Mouse (Mus musculus): ENCODE measurements around the gene Zfp651. TPM values are rescaled to one million over a fixed set of nuclear protein-coding genes. Genes with fewer than 3 reads are reported as not detected.

The Zfp651 gene
- total and polyA plus RNA-seq, 2 experiments from 2014 or later = 22.8 to 59.7 TPM

GRCm38 (mm10) chr9:121815183-121815582 lies 56.1 kb downstream of the Zfp651 start:
- Histone ChIP-seq H3K4me3 (ENCODE audit: low read depth, low read length) (no peak overlapping the region), H3K9me3 (ENCODE audit: low read length) (no peaks in the 10 kb centered on the region), H3K36me3 (ENCODE audit: insufficient read depth, low read length) (no peaks in the 10 kb centered on the region), H3K4me2 (ENCODE audit: low read depth, low read length, poor library complexity, severe bottlenecking) (no peak overlapping the region), H3K27me3 (ENCODE audit: insufficient read depth, low read length) (no peaks in the 10 kb centered on the region), H3K4me1 (ENCODE audit: insufficient read depth, low read length) (peaks cover 6% of the 10 kb centered on the region; the same call in 1 of the 2 replicates), H3K27ac (ENCODE audit: low read depth, low read length) (no peak overlapping the region), H3K9ac (replicated peaks; ENCODE audit: low read length, poor library complexity, severe bottlenecking) (no peak overlapping the region)
- TF ChIP-seq CTCF (IDR thresholded peaks at IDR 0.05) = no peak
- no peak for ATAC-seq (ENCODE audit: low FRiP score)
- WGBS = 82% methylated on average over 6 of the region's 6 CpGs
- DNase-seq (ENCODE audit: low spot score) = no peak

DNA sequence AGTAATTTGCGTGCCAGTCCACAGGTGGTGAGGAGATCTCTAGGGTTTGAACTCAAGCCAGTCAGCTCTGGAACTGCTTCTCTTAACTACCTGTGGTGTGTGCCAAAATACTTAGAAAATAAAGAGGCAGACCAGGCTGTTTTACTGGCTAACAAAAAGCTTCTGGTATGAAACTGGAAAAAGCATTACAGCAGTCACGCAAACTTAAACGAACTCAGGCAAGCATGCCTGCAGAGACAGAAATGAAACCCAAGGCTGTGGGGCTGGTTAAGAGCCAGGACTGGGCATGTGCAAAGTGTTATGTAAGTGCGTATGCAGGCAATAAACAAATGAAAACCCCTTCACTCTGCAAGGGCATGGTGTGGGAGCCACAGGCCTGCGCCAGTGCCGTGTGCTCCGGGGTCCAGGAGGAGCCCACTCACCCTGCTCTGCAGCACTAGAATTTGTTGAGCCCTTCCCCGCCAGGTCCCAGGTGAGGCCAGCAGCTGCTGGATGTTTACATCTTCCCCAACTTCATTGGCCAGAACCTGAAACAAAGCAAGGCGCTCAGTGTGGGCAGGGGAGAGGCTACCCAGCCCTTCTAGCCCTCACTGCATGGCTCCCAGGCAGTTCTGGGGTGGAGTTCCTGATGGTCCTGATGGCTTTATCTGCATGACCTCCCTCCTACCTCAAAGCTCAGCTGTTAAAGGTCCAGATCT lies 60.1 kb downstream of the Zfp651 start:
- Histone ChIP-seq H3K4me1 (ENCODE audit: insufficient read depth, low read length) (0 out of 2 replicates have a peak, but pooled peaks cover 3% of the 10 kb centered on the region), H3K9ac (replicated peaks; ENCODE audit: low read length, poor library complexity, severe bottlenecking) (no peak overlapping the region), H3K4me3 (ENCODE audit: low read depth, low read length) (no peak overlapping the region), H3K9me3 (ENCODE audit: low read length) (no peaks in the 10 kb centered on the region), H3K27ac (ENCODE audit: low read depth, low read length) (peak overlapping the region; percentile 26; the same call in 1 of the 2 replicates), H3K27me3 (ENCODE audit: insufficient read depth, low read length) (no peaks in the 10 kb centered on the region), H3K36me3 (ENCODE audit: insufficient read depth, low read length) (no peaks in the 10 kb centered on the region), H3K4me2 (ENCODE audit: low read depth, low read length, poor library complexity, severe bottlenecking) (no peak overlapping the region)
- ATAC-seq (ENCODE audit: low FRiP score) (no peak), DNase-seq (ENCODE audit: low spot score) (no peak)
- no peak for TF ChIP-seq CTCF (IDR thresholded peaks at IDR 0.05)
- 82% methylated on average over 9 of the region's 9 CpGs for WGBS

DNA sequence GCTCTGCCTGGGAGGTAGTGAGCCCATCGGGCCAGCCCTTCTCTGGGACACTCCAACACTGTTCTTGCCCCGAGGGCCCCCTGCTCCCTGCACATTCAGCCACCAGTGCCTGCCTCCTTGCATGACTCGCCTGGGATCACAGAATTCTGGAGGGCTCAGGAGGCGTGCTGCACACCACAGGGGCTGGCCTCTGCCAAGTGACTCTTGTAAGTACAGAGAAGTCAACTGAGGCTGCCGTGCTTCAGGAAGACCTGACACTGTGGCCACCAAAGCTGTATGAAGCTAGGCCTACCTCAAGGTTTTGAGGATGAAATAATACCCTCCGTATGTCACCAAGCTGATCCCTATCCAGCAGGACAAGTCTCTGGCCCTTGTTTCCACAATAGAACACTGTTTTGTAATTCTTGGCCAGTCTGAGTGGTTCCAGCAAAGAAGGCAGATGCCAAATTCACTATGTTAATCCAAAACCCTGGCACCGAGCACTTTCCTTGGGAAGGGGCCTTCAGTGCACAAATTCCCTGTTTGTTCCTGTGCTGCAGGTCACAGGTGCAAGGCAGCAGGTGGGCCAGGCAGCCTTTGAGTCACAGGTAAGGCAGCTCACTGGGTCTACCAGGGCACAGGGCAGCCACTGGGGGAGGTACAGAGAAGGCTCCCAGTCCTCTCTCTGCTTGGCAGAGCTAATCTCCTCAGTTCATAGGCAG lies 60.8 kb downstream of the Zfp651 start:
- peak; percentile 68 for DNase-seq (ENCODE audit: low spot score)
- ATAC-seq (ENCODE audit: low FRiP score) = 0 out of 2 replicates have a peak, but pooled peaks have one; percentile 22
- 48% methylated on average over 7 of the region's 7 CpGs for WGBS
- H3K9me3 ChIP-seq (ENCODE audit: low read length) = no peaks in the 10 kb centered on the region
- H3K4me1 ChIP-seq (ENCODE audit: insufficient read depth, low read length) = 0 out of 2 replicates have a peak, but pooled peaks cover 3% of the 10 kb centered on the region
- no peak overlapping the region for H3K4me3 ChIP-seq (ENCODE audit: low read depth, low read length)
- H3K36me3 ChIP-seq (ENCODE audit: insufficient read depth, low read length) = no peaks in the 10 kb centered on the region
- TF ChIP-seq CTCF (IDR thresholded peaks at IDR 0.05) = no peak
- no peak overlapping the region for H3K4me2 ChIP-seq (ENCODE audit: low read depth, low read length, poor library complexity, severe bottlenecking)
- no peak overlapping the region for H3K9ac ChIP-seq (replicated peaks; ENCODE audit: low read length, poor library complexity, severe bottlenecking)
- H3K27ac ChIP-seq (ENCODE audit: low read depth, low read length) = peak overlapping the region; percentile 26; the same call in 1 of the 2 replicates
- no peaks in the 10 kb centered on the region for H3K27me3 ChIP-seq (ENCODE audit: insufficient read depth, low read length)

DNA sequence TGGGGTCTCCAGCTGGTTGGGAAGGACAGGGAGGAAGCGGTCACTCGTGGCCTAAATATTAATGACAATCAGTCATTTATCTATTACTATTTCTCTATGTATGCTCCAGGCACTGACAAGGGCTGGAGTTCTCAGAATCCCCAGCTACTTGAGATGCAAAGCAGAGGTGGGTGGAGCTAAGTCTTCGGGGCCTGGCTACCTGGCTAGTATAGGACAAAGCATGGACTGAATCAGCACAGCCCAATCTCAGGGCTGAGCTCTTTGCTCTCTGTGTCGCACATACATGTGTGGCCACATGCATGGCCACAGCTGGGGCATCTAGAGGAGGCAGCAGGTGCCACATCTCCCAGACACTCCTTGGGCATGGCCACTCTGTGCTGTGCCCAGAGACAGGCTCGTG lies 61.6 kb downstream of the Zfp651 start:
- Histone ChIP-seq H3K27me3 (ENCODE audit: insufficient read depth, low read length) (no peaks in the 10 kb centered on the region), H3K4me3 (ENCODE audit: low read depth, low read length) (no peak overlapping the region), H3K4me1 (ENCODE audit: insufficient read depth, low read length) (0 out of 2 replicates have a peak, but pooled peaks cover 3% of the 10 kb centered on the region), H3K27ac (ENCODE audit: low read depth, low read length) (no peak overlapping the region), H3K9ac (replicated peaks; ENCODE audit: low read length, poor library complexity, severe bottlenecking) (no peak overlapping the region), H3K9me3 (ENCODE audit: low read length) (no peaks in the 10 kb centered on the region), H3K4me2 (ENCODE audit: low read depth, low read length, poor library complexity, severe bottlenecking) (no peak overlapping the region), H3K36me3 (ENCODE audit: insufficient read depth, low read length) (no peaks in the 10 kb centered on the region)
- 76% methylated on average over 5 of the region's 5 CpGs for WGBS
- DNase-seq (ENCODE audit: low spot score) = no peak
- TF ChIP-seq CTCF (IDR thresholded peaks at IDR 0.05) = no peak
- no peak for ATAC-seq (ENCODE audit: low FRiP score)

Other genes with a start within 250 kb of the Zfp651 start
- gene Lyzl4, start 117.2 kb upstream of the Zfp651 start, total RNA-seq (2014; rRNA removed) = not detected in 2 replicates
- gene Lyzl4, start 117.2 kb upstream of the Zfp651 start, polyA plus RNA-seq (2015; fragmentation: Nextera tagmentation; extraction: Ambion mirVana) = 0.28 TPM in 1 of 2 replicates, not detected in the other
- 0.05 and 0.82 TPM in 2 replicates for gene Vipr1, start 116.6 kb upstream of the Zfp651 start, total RNA-seq (2014; rRNA removed)
- 0.26 and 0.36 TPM in 2 replicates for gene Vipr1, start 116.6 kb upstream of the Zfp651 start, polyA plus RNA-seq (2015; fragmentation: Nextera tagmentation; extraction: Ambion mirVana)
- 26.9 and 34.3 TPM in 2 replicates for gene Sec22c, start 53.8 kb upstream of the Zfp651 start, total RNA-seq (2014; rRNA removed)
- 30.5 and 34.4 TPM in 2 replicates for gene Sec22c, start 53.8 kb upstream of the Zfp651 start, polyA plus RNA-seq (2015; fragmentation: Nextera tagmentation; extraction: Ambion mirVana)
- gene Ss18l2, start 49.0 kb upstream of the Zfp651 start, total RNA-seq (2014; rRNA removed) = 51.4 and 59.6 TPM in 2 replicates
- 204 and 218 TPM in 2 replicates for gene Ss18l2, start 49.0 kb upstream of the Zfp651 start, polyA plus RNA-seq (2015; fragmentation: Nextera tagmentation; extraction: Ambion mirVana)
- gene Nktr, start 40.2 kb upstream of the Zfp651 start, total RNA-seq (2014; rRNA removed) = 71.4 and 112 TPM in 2 replicates
- gene Nktr, start 40.2 kb upstream of the Zfp651 start, polyA plus RNA-seq (2015; fragmentation: Nextera tagmentation; extraction: Ambion mirVana) = 42.1 and 50.7 TPM in 2 replicates
- gene Klhl40, start 18.3 kb downstream of the Zfp651 start, total RNA-seq (2014; rRNA removed) = 1.3 and 1.7 TPM in 2 replicates
- gene Klhl40, start 18.3 kb downstream of the Zfp651 start, polyA plus RNA-seq (2015; fragmentation: Nextera tagmentation; extraction: Ambion mirVana) = 2.9 and 3.2 TPM in 2 replicates
- gene Hhatl, start 33.2 kb downstream of the Zfp651 start, total RNA-seq (2014; rRNA removed) = 1.2 and 1.5 TPM in 2 replicates
- 0.64 and 0.99 TPM in 2 replicates for gene Hhatl, start 33.2 kb downstream of the Zfp651 start, polyA plus RNA-seq (2015; fragmentation: Nextera tagmentation; extraction: Ambion mirVana)
- 2.8 and 3.0 TPM in 2 replicates for gene Ccdc13, start 80.1 kb downstream of the Zfp651 start, total RNA-seq (2014; rRNA removed)
- gene Ccdc13, start 80.1 kb downstream of the Zfp651 start, polyA plus RNA-seq (2015; fragmentation: Nextera tagmentation; extraction: Ambion mirVana) = 4.1 and 4.8 TPM in 2 replicates
- gene Higd1a, start 99.0 kb downstream of the Zfp651 start, total RNA-seq (2014; rRNA removed) = 30.6 and 42.8 TPM in 2 replicates
- gene Higd1a, start 99.0 kb downstream of the Zfp651 start, polyA plus RNA-seq (2015; fragmentation: Nextera tagmentation; extraction: Ambion mirVana) = 179 and 182 TPM in 2 replicates
- 1.7 and 3.0 TPM in 2 replicates for gene Ackr2, start 139.0 kb downstream of the Zfp651 start, total RNA-seq (2014; rRNA removed)
- 0.78 and 0.96 TPM in 2 replicates for gene Ackr2, start 139.0 kb downstream of the Zfp651 start, polyA plus RNA-seq (2015; fragmentation: Nextera tagmentation; extraction: Ambion mirVana)
- not detected in 2 replicates for gene Cyp8b1, start 157.0 kb downstream of the Zfp651 start, total RNA-seq (2014; rRNA removed)
- not detected in 2 replicates for gene Cyp8b1, start 157.0 kb downstream of the Zfp651 start, polyA plus RNA-seq (2015; fragmentation: Nextera tagmentation; extraction: Ambion mirVana)
- gene Fam198a, start 191.7 kb downstream of the Zfp651 start, total RNA-seq (2014; rRNA removed) = 2.5 and 4.8 TPM in 2 replicates
- 1.9 and 2.1 TPM in 2 replicates for gene Fam198a, start 191.7 kb downstream of the Zfp651 start, polyA plus RNA-seq (2015; fragmentation: Nextera tagmentation; extraction: Ambion mirVana)
- 49.7 and 53.4 TPM in 2 replicates for gene Pomgnt2, start 237.8 kb downstream of the Zfp651 start, total RNA-seq (2014; rRNA removed)
- 38.5 and 41.8 TPM in 2 replicates for gene Pomgnt2, start 237.8 kb downstream of the Zfp651 start, polyA plus RNA-seq (2015; fragmentation: Nextera tagmentation; extraction: Ambion mirVana)

All from midbrain, postnatal 0 days (tissue).